Mouse (Mus musculus): ENCODE data around the gene Hip1. TPM values are rescaled to one million over a fixed set of nuclear protein-coding genes. Genes with fewer than 3 reads are reported as not detected.
"Not testable (repeated sequence)": the region's sequence is repeated elsewhere in the genome, so short reads cannot be mapped to it uniquely, and the experiment has no call there.

The Hip1 gene
- total RNA-seq, 2 experiments from 2014 or later = 40.7 to 43.9 TPM

GRCm38 (mm10) chr5:135489695-135490294 is 55.1 kb downstream of the Hip1 start:
- no peak for DNase-seq

- peak; percentile 86 for DNase-seq
These were observed 55.8 kb downstream of the Hip1 start for GRCm38 (mm10) chr5:135488881-135489694.

GRCm38 (mm10) chr5:135488222-135488880 is 56.6 kb downstream of the Hip1 start:
- no peak for DNase-seq

DNA sequence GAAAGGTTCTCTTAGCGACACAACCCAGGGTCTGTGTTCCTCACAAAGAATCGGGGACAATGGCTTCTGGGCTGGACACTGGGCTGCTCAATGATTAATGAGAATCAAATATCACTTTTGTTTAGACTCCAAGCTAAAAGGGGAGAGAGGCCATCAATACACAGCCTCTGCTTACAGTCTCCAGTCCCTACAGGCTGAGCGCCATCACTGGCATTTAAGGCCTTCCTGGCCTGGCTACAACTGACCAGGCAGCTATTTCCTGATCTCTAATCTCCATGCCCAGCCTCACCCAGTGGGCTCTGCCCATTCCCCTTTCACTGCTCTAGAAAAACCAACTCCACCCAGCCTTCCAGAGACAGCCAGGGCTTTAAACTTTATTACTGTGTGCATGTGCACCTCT is 59.6 kb downstream of the Hip1 start:
- DNase-seq = no peak

DNA sequence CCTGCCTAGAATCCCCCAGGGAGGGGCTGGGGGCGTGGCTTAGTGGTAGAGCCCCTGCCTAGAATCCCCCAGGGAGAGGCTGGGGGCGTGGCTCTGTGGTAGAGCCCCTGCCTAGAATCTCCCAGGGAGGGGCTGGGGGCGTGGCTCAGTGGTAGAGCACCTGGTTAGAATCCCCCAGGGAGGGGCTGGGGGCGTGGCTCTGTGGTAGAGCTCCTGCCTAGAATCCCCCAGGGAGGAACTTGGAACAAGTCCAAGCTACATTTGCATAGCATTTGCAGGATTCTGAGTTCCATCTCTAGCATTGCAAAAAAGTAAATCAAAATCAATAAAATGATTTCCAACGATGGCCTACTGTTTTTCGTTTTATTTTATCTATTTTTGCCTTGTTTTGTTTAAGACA is 61.1 kb downstream of the Hip1 start:
- DNase-seq = not testable (repeated sequence)

GRCm38 (mm10) chr5:135478877-135479600 is 65.9 kb downstream of the Hip1 start:
- DNase-seq = no peak

GRCm38 (mm10) chr5:135476199-135476598 is 68.7 kb downstream of the Hip1 start:
- no peak for DNase-seq

DNA sequence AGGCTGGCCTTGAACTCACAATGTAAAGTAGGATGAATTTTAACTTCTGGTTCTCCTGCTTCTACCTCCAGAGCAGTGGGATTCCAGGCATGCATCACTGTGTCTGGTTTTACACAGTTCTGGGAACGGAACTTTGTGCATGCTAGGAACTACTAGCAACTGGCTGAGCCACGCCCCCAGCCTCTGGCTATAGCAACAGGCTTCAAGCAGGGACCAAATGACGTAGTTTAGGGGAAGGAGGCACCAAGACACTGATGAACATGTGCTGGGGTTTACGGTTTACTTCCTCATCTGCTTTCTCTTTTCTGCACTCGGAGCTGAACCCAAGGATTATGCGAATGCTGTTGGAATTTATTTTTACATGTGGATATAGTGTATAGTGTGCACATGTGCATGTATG is 72.5 kb downstream of the Hip1 start:
- no peak for DNase-seq

GRCm38 (mm10) chr5:135471747-135472146 is 73.2 kb downstream of the Hip1 start:
- no peak for DNase-seq

- DNase-seq = no peak
These were observed 76.6 kb downstream of the Hip1 start for GRCm38 (mm10) chr5:135468280-135468679.

DNA sequence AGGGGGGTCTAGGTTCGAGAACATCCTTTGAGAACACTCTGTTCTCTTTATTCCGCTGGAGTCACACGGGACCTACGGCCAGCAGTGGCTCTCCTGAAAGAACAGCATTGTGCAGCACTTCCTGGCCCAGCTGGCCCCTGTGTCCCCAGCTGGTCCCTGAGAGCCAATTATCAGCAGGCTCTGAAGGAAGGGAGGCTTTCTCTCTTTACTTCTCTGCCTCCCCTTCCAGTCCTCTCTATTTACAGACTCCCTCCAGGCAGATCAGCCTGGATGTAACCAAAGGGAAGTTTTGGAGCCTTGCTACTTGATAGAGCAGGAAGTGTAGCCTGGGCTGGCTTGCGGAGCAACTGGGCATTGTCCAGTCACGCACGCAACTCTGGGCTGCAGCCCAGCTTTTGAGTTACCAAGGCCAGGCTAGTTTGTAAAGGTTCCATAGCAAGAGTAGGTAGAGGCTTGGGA is 79.1 kb downstream of the Hip1 start:
- peak; percentile 50 for DNase-seq

- no peak for DNase-seq
These were observed 81.5 kb downstream of the Hip1 start for GRCm38 (mm10) chr5:135463380-135463779.

GRCm38 (mm10) chr5:135460833-135461173 is 84.1 kb downstream of the Hip1 start:
- DNase-seq = no peak

- peak; percentile 45 for DNase-seq
These were observed 84.6 kb downstream of the Hip1 start for GRCm38 (mm10) chr5:135460152-135460832.

DNA sequence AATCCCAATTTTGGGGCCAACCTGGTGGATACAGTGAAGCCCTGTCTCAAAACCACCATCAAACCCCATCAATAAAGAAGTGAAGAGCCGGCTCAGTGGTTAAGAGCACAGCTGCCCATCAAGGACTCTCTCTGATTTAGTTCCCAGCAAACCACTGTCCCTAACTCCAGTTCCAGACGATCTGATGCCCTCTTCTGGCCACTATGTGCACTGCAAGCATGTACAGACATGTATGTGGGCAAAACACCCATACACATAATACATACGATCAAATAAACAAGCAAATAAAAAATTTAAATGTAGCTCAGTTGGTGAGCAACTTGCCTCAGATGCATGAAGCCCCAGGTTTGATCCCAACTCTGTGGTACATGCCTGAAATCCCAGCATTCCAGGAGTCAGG is 85.4 kb downstream of the Hip1 start:
- peak; percentile 48 for DNase-seq

- no peak for DNase-seq
These were observed 87.0 kb downstream of the Hip1 start for GRCm38 (mm10) chr5:135457961-135458360.

DNA sequence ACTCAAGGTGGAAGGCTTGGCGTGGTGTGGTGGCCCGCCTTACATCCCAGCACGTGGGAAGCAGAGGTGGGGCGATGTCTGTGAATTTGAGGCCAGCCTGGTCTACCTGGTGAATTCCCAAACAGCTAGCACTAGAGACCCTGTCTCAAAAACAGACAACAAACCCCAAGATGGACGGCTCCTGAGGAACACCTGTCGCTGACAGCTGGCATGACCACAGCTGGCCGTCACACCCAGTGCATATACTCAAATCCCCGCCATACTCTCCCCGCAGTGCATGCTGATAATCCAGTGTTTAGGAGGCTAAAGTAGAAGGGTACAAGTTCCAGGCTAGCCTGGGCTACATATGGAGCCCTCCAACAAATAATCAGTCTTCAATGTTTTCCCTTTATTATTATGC is 88.4 kb downstream of the Hip1 start:
- DNase-seq = no peak

GRCm38 (mm10) chr5:135454256-135454655 is 90.7 kb downstream of the Hip1 start:
- no peak for DNase-seq

DNA sequence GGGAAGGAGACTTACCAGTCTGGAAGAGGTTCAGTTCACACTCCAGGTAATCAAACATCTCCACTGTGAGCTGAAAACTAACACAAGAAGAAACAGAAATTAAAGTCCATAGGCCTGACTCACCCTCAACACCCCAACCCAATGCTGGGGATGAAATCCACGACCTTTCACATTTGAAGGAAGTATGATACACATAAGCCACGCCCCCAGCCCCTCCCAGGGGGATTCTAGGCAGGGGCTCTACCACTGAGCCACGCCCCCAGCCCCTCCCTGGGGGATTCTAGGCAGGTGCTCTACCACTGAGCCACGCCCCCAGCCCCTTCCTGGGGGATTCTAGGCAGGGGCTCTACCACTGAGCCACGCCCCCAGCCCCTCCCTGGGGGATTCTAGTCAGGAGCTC is 93.4 kb downstream of the Hip1 start:
- not testable (repeated sequence) for DNase-seq

DNA sequence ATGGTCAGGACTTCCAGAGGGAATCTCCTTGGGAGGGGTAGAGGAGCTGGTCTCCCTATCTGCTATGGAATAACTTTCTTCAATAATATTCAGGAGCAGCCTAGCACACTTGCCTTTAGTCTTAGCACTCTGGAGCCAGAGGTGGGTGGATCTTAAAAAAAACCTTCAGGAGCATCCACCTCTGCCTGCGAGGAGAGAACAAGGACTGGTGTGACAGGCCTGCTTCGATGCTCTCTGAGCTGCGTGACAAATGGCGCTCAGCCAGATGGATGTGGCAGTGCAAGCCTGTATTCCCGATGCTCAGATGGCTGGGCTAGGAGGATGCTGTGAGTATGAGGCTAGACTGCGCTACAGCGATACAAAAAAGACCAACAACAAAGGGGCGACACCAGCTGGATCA is 93.8 kb downstream of the Hip1 start:
- no peak for DNase-seq

DNA sequence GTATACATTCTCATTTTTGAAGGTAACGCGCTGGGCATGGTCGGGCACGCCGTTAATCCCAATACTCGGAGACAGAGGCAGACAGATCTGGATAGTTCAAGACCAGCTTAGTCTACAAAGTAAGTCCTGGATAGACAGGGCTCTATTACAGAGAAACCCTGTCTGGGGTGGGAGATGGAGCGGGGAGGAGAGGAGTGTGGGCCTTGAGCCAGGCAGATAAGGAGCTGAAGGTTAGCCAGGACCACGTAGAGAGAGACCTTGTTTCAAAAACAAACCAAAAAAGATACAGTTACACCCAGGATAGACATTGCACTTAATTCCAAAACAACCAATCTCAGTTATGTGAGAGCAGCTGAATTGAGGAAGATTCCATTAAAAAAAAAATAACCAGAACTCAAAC is 99.2 kb downstream of the Hip1 start:
- DNase-seq = no peak

DNA sequence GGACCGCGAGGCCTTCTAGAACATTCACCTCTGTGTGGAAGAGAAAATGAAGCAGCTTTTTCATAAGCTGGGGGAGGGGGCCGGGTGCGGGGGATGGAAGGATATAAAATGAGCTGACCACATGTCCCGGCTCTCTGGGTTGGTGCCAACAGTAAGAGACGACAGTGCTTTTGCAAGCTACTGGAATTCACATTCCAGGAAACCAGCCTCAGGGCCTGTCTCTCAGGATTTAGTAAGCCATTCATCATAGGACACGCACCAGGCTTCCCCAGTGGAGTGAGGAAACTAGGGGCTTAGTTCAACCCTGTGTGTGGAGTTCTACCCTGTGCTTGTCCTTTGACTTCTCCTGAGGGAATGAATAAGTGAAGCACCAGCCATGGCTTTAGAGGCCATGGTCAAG is 102.5 kb downstream of the Hip1 start:
- peak; percentile 27 for DNase-seq

Data from heart, postnatal 4 days (tissue).